Mouse (Mus musculus) cerebellum, adult 9-10 months (tissue): ENCODE measurements around the gene Ubox5.

Experiments
- DNase-seq: peaks from one replicate; pipeline ENCODE4 v3.0.0; 2022

Ubox5 gene

GRCm38 (mm10) chr2:130632887-130633675 lies 3.2 kb upstream of the Ubox5 start:
- DNase-seq = peak; percentile 45

- DNase-seq = peak; percentile 65
These were observed 2.6 kb upstream of the Ubox5 start for GRCm38 (mm10) chr2:130632416-130632815.

- peak; percentile 41 for DNase-seq
These were observed 579 bp downstream of the Ubox5 start for GRCm38 (mm10) chr2:130629080-130629838.

GRCm38 (mm10) chr2:130628424-130628823 lies 1.4 kb downstream of the Ubox5 start:
- peak; percentile 64 for DNase-seq

- no peak for DNase-seq
These were observed 10.9 kb downstream of the Ubox5 start for GRCm38 (mm10) chr2:130618972-130619371.

- peak; percentile 45 for DNase-seq
These were observed 16.7 kb downstream of the Ubox5 start for GRCm38 (mm10) chr2:130613091-130613490.

GRCm38 (mm10) chr2:130602195-130602594 lies 27.6 kb downstream of the Ubox5 start:
- no peak for DNase-seq

GRCm38 (mm10) chr2:130598399-130598798 lies 31.4 kb downstream of the Ubox5 start:
- DNase-seq = no peak

GRCm38 (mm10) chr2:130597601-130598010 lies 32.2 kb downstream of the Ubox5 start:
- peak; percentile 57 for DNase-seq

GRCm38 (mm10) chr2:130595596-130595995 lies 34.2 kb downstream of the Ubox5 start:
- DNase-seq = no peak

- DNase-seq = no peak
These were observed 38.8 kb downstream of the Ubox5 start for GRCm38 (mm10) chr2:130591016-130591415.

- no peak for DNase-seq
These were observed 40.1 kb downstream of the Ubox5 start for GRCm38 (mm10) chr2:130589761-130590160.

- DNase-seq = no peak
These were observed 40.7 kb downstream of the Ubox5 start for GRCm38 (mm10) chr2:130589157-130589556.

GRCm38 (mm10) chr2:130588373-130588772 lies 41.5 kb downstream of the Ubox5 start:
- no peak for DNase-seq

- DNase-seq = no peak
These were observed 43.8 kb downstream of the Ubox5 start for GRCm38 (mm10) chr2:130586016-130586415.

GRCm38 (mm10) chr2:130583902-130584560 lies 45.8 kb downstream of the Ubox5 start:
- DNase-seq = no peak

- no peak for DNase-seq
These were observed 47.3 kb downstream of the Ubox5 start, which contains the start of gene Avp for GRCm38 (mm10) chr2:130582552-130582951. TSS of gene Avp (minus strand) at chr2:130582554.

- DNase-seq = no peak
These were observed 48.6 kb downstream of the Ubox5 start for GRCm38 (mm10) chr2:130581201-130581600.

- no peak for DNase-seq
These were observed 50.0 kb downstream of the Ubox5 start for GRCm38 (mm10) chr2:130579791-130580190.

- DNase-seq = peak; percentile 75
These were observed 51.7 kb downstream of the Ubox5 start for GRCm38 (mm10) chr2:130578148-130578547.

GRCm38 (mm10) chr2:130577632-130578031 lies 52.2 kb downstream of the Ubox5 start:
- no peak for DNase-seq

GRCm38 (mm10) chr2:130577021-130577420 lies 52.8 kb downstream of the Ubox5 start:
- no peak for DNase-seq

- DNase-seq = peak; percentile 51
These were observed 53.3 kb downstream of the Ubox5 start for GRCm38 (mm10) chr2:130576564-130576963.
